Mouse (Mus musculus) left cerebral cortex, postnatal 36 days (tissue): Measurements from ENCODE around the gene Rps18. TPM values are rescaled to one million over a fixed set of nuclear protein-coding genes. Genes with fewer than 3 reads are reported as not detected.
"Not testable (repeated sequence)": the region's sequence is repeated elsewhere in the genome, so short reads cannot be mapped to it uniquely, and the experiment has no call there.

Source experiments
- DNase-seq, 2 experiments: peaks; one replicate each; pipeline ENCODE4 v3.0.0; 2021 to 2022; ENCODE audit warnings: low spot score in 2 of 2, mixed read lengths in 1 of 2
- intact Hi-C: fragments of 180-260 bp; cut with DNase I; formaldehyde crosslinking; loops from one replicate; pipeline ENCODE4 v1.15.1; 2025
- total RNA-seq, 2 experiments: library from RNA; stranded (reverse); gene quantifications; 2 replicates each; pipeline ENCODE4 v1.2.3; 2021

The Rps18 gene
- total RNA-seq, 2 experiments from 2014 or later = 291 to 302 TPM

- no peak for DNase-seq
- intact Hi-C loops = no loop called here
Observed at GRCm38 (mm10) chr17:33973572-33973971, 17.8 kb upstream of the Rps18 start.

- DNase-seq = no peak
- intact Hi-C loops = no loop called here
Observed at GRCm38 (mm10) chr17:33972691-33973090, 16.9 kb upstream of the Rps18 start.

GRCm38 (mm10) chr17:33969394-33969793, 13.6 kb upstream of the Rps18 start:
- no peak for DNase-seq
- intact Hi-C loops = loop anchor here (5.0 kb wide), 1 partner anchor 38 kb away; no protein-coding TSS in a partner anchor

GRCm38 (mm10) chr17:33968927-33969326, 13.1 kb upstream of the Rps18 start:
- intact Hi-C loops = loop anchor here (5.0 kb wide), 1 partner anchor 38 kb away; no protein-coding TSS in a partner anchor
- DNase-seq = no peak

GRCm38 (mm10) chr17:33968489-33968888, 12.7 kb upstream of the Rps18 start:
- intact Hi-C loops = loop anchor here (5.0 kb wide), 1 partner anchor 39 kb away; no protein-coding TSS in a partner anchor
- DNase-seq = peak; percentile 58 to 70

GRCm38 (mm10) chr17:33965846-33966550, 10.2 kb upstream of the Rps18 start:
- intact Hi-C loops = loop anchor here (5.0 kb wide), 1 partner anchor 41 kb away; no protein-coding TSS in a partner anchor
- DNase-seq = no peak

- DNase-seq = no peak
- intact Hi-C loops = loop anchor here (5.0 kb wide), 1 partner anchor 42 kb away; no protein-coding TSS in a partner anchor
Observed at GRCm38 (mm10) chr17:33965082-33965845, 9.5 kb upstream of the Rps18 start.

GRCm38 (mm10) chr17:33962876-33963275, 7.1 kb upstream of the Rps18 start:
- DNase-seq = no peak
- intact Hi-C loops = no loop called here

GRCm38 (mm10) chr17:33959948-33960347, 4.1 kb upstream of the Rps18 start:
- intact Hi-C loops = no loop called here
- DNase-seq = no peak

GRCm38 (mm10) chr17:33959135-33959534, 3.3 kb upstream of the Rps18 start:
- intact Hi-C loops = no loop called here
- no peak for DNase-seq

GRCm38 (mm10) chr17:33958451-33958850, 2.6 kb upstream of the Rps18 start:
- DNase-seq = no peak
- intact Hi-C loops = loop anchor here (1.0 kb wide), 1 partner anchor 63 kb away; no protein-coding TSS in a partner anchor

- no peak for DNase-seq
- intact Hi-C loops = no loop called here
Observed at GRCm38 (mm10) chr17:33957493-33957892, 1.7 kb upstream of the Rps18 start.

GRCm38 (mm10) chr17:33956336-33956735, 535 bp upstream of the Rps18 start:
- intact Hi-C loops = loop anchor here (1.0 kb wide), 1 partner anchor 16 kb away; the partner anchor contains the start of genes Pfdn6 and Wdr46
- no peak for DNase-seq

- no peak for DNase-seq
- intact Hi-C loops = no loop called here
Observed at GRCm38 (mm10) chr17:33954646-33955554, 901 bp downstream of the Rps18 start.

GRCm38 (mm10) chr17:33953961-33954565, 1.7 kb downstream of the Rps18 start:
- DNase-seq = no peak
- intact Hi-C loops = no loop called here

- intact Hi-C loops = no loop called here
- DNase-seq = no peak
Observed at GRCm38 (mm10) chr17:33953310-33953709, 2.5 kb downstream of the Rps18 start.

GRCm38 (mm10) chr17:33952879-33953278, 2.9 kb downstream of the Rps18 start:
- DNase-seq = no peak
- intact Hi-C loops = no loop called here

- DNase-seq, intact Hi-C loops: not testable (repeated sequence)
Observed at GRCm38 (mm10) chr17:33952015-33952414, 3.8 kb downstream of the Rps18 start.
